Mouse (Mus musculus): ENCODE measurements around the gene Pip4k2a. TPM values are rescaled to one million over a fixed set of nuclear protein-coding genes. Genes with fewer than 3 reads are reported as not detected.

The Pip4k2a gene
- polyA plus RNA-seq, 1 experiment from 2014 or later = 8.1 TPM

DNA sequence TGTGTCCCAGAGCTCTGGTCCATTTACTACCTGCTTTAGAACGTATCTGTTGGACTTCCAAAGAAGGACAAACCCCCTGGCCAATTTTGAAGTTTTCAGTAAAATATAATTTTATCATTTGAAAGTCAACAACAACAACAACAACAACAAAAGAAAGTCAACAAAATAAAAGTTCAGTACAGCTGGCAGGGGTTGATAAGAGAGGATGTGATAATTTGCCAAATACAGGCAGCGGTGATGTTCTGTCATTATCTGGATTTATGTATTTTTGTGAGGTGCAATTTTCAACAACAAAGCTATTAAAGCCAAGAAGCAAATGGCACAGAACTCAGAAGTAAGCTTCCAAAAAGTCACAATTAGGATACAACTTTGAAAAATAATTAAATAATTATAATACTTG, 80.1 kb downstream of the Pip4k2a start:
- Histone ChIP-seq H3K4me3 (no peak overlapping the region), H3K36me3 (no peaks in the 10 kb centered on the region), H3K4me1 (peaks cover 10% of the 10 kb centered on the region; the same call in 1 of the 2 replicates), H3K27ac (no peak overlapping the region), H3K9me3 (no peaks in the 10 kb centered on the region), H3K27me3 (no peaks in the 10 kb centered on the region), H3K9ac (no peak overlapping the region), H3K4me2 (no peak overlapping the region)
- WGBS = 92% methylated on average over 2 of the region's 2 CpGs
- ATAC-seq (ENCODE audit: borderline replicate concordance, extremely low read depth, low FRiP score, low TSS enrichment) = no peak

DNA sequence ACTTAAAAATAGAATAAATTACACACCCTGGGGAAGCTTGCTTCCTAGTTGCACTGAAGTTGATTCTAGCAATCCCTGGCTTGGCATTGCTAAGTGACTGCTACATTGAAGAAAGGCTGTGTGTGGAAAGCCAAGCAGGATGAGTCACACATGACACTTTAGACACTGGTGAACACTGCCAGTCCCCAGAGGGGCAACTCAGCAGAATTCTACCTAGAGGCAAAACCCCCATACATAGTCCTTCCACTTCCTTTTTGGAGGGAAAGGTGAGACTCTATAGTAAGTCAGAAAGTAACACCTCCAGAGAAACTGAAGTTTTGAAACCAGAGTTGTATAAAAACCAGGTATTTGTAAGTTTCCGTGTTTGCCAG, 80.6 kb downstream of the Pip4k2a start:
- no peaks in the 10 kb centered on the region for H3K36me3 ChIP-seq
- ATAC-seq (ENCODE audit: borderline replicate concordance, extremely low read depth, low FRiP score, low TSS enrichment) = no peak
- H3K27ac ChIP-seq = no peak overlapping the region
- no peak overlapping the region for H3K4me3 ChIP-seq
- H3K4me1 ChIP-seq = 0 out of 2 replicates have a peak, but pooled peaks cover 6% of the 10 kb centered on the region
- H3K9me3 ChIP-seq = no peaks in the 10 kb centered on the region
- no peaks in the 10 kb centered on the region for H3K27me3 ChIP-seq
- H3K9ac ChIP-seq = no peak overlapping the region
- no peak overlapping the region for H3K4me2 ChIP-seq
- WGBS = 97% methylated on average over 1 of the region's 1 CpGs

GRCm38 (mm10) chr2:18916615-18917379, 81.1 kb downstream of the Pip4k2a start:
- Histone ChIP-seq H3K9ac (no peak overlapping the region), H3K4me2 (no peak overlapping the region), H3K27ac (no peak overlapping the region), H3K36me3 (no peaks in the 10 kb centered on the region), H3K27me3 (no peaks in the 10 kb centered on the region), H3K4me3 (no peak overlapping the region), H3K9me3 (no peaks in the 10 kb centered on the region), H3K4me1 (0 out of 2 replicates have a peak, but pooled peaks cover 6% of the 10 kb centered on the region)
- no peak for ATAC-seq (ENCODE audit: borderline replicate concordance, extremely low read depth, low FRiP score, low TSS enrichment)
- 78% methylated on average over 14 of the region's 14 CpGs for WGBS

- Histone ChIP-seq H3K9me3 (no peaks in the 10 kb centered on the region), H3K4me3 (no peak overlapping the region), H3K9ac (no peak overlapping the region), H3K27ac (no peak overlapping the region), H3K4me2 (no peak overlapping the region), H3K4me1 (0 out of 2 replicates have a peak, but pooled peaks cover 6% of the 10 kb centered on the region), H3K27me3 (no peaks in the 10 kb centered on the region), H3K36me3 (no peaks in the 10 kb centered on the region)
- 51% methylated on average over 2 of the region's 2 CpGs for WGBS
- no peak for ATAC-seq (ENCODE audit: borderline replicate concordance, extremely low read depth, low FRiP score, low TSS enrichment)
Measured at GRCm38 (mm10) chr2:18916042-18916407, 81.9 kb downstream of the Pip4k2a start.

GRCm38 (mm10) chr2:18915372-18916041, 82.4 kb downstream of the Pip4k2a start:
- H3K4me3 ChIP-seq = no peak overlapping the region
- H3K4me2 ChIP-seq = no peak overlapping the region
- ATAC-seq (ENCODE audit: borderline replicate concordance, extremely low read depth, low FRiP score, low TSS enrichment) = no peak
- H3K27ac ChIP-seq = no peak overlapping the region
- no peaks in the 10 kb centered on the region for H3K9me3 ChIP-seq
- H3K36me3 ChIP-seq = no peaks in the 10 kb centered on the region
- H3K4me1 ChIP-seq = 0 out of 2 replicates have a peak, but pooled peaks cover 6% of the 10 kb centered on the region
- no peak overlapping the region for H3K9ac ChIP-seq
- H3K27me3 ChIP-seq = no peaks in the 10 kb centered on the region
- whole genome bisulfite sequencing = 52% methylated on average over 9 of the region's 9 CpGs

- H3K27ac ChIP-seq = no peak overlapping the region
- no peak overlapping the region for H3K4me2 ChIP-seq
- ATAC-seq (ENCODE audit: borderline replicate concordance, extremely low read depth, low FRiP score, low TSS enrichment) = no peak
- H3K36me3 ChIP-seq = no peaks in the 10 kb centered on the region
- no peaks in the 10 kb centered on the region for H3K9me3 ChIP-seq
- 73% methylated on average over 2 of the region's 2 CpGs for WGBS
- H3K9ac ChIP-seq = no peak overlapping the region
- H3K27me3 ChIP-seq = no peaks in the 10 kb centered on the region
- H3K4me3 ChIP-seq = no peak overlapping the region
- 0 out of 2 replicates have a peak, but pooled peaks cover 6% of the 10 kb centered on the region for H3K4me1 ChIP-seq
Measured at GRCm38 (mm10) chr2:18914750-18915149, 83.2 kb downstream of the Pip4k2a start.

GRCm38 (mm10) chr2:18913642-18914041, 84.3 kb downstream of the Pip4k2a start:
- Histone ChIP-seq H3K36me3 (no peaks in the 10 kb centered on the region), H3K4me2 (no peak overlapping the region), H3K27me3 (no peaks in the 10 kb centered on the region), H3K27ac (no peak overlapping the region), H3K4me1 (0 out of 2 replicates have a peak, but pooled peaks cover 6% of the 10 kb centered on the region), H3K4me3 (no peak overlapping the region), H3K9me3 (no peaks in the 10 kb centered on the region), H3K9ac (no peak overlapping the region)
- ATAC-seq (ENCODE audit: borderline replicate concordance, extremely low read depth, low FRiP score, low TSS enrichment) = no peak
- WGBS = 90% methylated on average over 3 of the region's 3 CpGs

DNA sequence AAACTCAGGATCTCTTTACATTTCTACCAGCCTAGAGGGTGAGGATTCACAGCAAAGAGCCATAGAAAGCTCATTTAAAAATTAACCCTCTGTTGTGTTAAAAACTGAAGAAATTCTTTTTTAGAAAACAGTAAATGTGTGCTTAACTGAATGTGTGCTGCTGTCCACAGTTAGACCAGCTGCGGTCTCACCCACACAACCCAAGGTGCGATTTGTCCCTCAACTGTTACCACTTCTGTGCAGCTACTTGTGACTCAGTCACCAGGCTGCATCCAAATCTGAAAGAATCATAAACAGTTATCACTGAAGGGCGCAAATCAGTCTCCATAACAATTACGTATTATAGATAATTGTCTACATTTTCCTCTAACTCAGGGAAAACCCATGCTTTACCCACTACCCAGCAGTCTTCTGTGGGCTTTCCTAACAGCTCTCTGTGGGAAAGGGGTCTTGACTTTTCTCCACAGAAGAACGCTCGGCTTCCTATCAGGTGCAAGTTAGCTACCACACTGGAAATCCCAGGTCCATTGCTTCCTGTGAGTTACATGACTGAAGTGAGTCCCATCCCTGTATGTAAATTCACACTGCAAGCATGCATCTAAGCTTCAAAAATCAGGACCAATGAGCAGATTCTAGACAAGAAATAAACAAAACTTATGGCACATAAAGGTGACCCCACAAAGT, 86.5 kb downstream of the Pip4k2a start:
- Histone ChIP-seq H3K36me3 (no peaks in the 10 kb centered on the region), H3K9me3 (no peaks in the 10 kb centered on the region), H3K4me2 (no peak overlapping the region), H3K4me1 (peaks cover 10% of the 10 kb centered on the region; the same call in 1 of the 2 replicates), H3K4me3 (no peak overlapping the region), H3K9ac (no peak overlapping the region), H3K27me3 (no peaks in the 10 kb centered on the region), H3K27ac (no peak overlapping the region)
- WGBS = 90% methylated on average over 6 of the region's 6 CpGs
- ATAC-seq (ENCODE audit: borderline replicate concordance, extremely low read depth, low FRiP score, low TSS enrichment) = no peak

DNA sequence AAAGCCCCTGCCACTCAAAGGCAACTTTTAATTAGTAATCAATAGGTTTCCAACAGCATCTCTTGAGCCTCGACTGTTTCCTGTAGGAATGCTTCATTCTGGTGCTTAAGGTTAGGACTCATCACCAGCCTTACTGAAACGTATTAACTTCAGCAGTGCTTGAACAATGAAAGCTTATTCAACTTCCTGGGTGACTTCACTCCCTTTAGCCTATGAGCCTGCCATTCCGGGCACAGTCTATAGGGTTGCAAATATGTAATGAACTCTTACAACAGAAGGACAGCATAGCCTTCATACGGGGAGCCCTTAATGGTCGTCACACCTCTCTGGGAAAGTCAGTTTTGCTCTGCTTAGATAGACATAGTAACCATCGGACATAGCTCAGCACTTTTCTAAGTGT, 87.7 kb downstream of the Pip4k2a start:
- no peak for ATAC-seq (ENCODE audit: borderline replicate concordance, extremely low read depth, low FRiP score, low TSS enrichment)
- Histone ChIP-seq H3K27ac (no peak overlapping the region), H3K4me3 (no peak overlapping the region), H3K9ac (no peak overlapping the region), H3K4me1 (peaks cover 4% of the 10 kb centered on the region; the same call in 1 of the 2 replicates), H3K36me3 (no peaks in the 10 kb centered on the region), H3K4me2 (no peak overlapping the region), H3K9me3 (no peaks in the 10 kb centered on the region), H3K27me3 (no peaks in the 10 kb centered on the region)
- 78% methylated on average over 6 of the region's 6 CpGs for WGBS

DNA sequence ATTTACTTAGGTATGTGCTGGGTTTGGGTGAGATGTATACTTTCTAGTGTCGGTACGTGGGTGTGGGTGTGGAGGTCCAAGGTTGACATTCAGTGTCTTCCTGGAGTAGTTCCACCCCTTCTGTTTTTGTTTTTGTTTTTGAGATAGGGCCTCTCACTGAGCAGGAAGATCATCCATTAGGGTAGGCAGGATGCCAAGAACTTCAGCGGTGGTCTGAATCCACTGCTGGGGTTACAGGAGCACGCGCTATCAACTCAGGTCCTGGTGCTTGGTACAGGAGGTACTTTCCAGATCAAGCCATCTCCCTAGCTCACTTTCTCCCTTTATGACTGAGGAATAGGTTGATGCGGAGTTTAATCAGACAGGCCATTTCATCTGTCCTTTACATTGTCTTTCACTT, 88.2 kb downstream of the Pip4k2a start:
- Histone ChIP-seq H3K4me2 (no peak overlapping the region), H3K9me3 (no peaks in the 10 kb centered on the region), H3K4me1 (peaks cover 4% of the 10 kb centered on the region; the same call in 1 of the 2 replicates), H3K27me3 (no peaks in the 10 kb centered on the region), H3K36me3 (no peaks in the 10 kb centered on the region), H3K9ac (no peak overlapping the region), H3K4me3 (no peak overlapping the region), H3K27ac (no peak overlapping the region)
- no peak for ATAC-seq (ENCODE audit: borderline replicate concordance, extremely low read depth, low FRiP score, low TSS enrichment)
- WGBS = 59% methylated on average over 6 of the region's 6 CpGs

DNA sequence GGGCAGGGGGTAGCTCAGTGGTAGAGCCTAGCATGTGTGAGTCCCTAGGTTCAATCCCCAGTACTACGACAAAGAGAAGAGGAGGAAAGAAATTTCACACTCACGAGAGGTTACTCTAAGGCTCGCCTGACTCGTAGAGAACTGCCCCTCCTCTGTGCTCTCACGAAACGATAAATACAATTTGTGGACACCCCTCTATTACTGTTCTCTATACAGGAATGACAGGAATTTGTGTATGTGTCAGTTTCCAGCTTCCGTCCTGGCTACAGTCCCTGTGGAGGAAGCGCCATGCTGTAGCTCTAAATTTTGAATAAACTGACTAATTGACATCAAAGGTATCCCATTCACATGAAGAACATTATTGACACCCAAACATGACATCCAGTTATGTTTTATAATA, 90.7 kb downstream of the Pip4k2a start:
- WGBS = 48% methylated on average over 8 of the region's 8 CpGs
- Histone ChIP-seq H3K4me1 (peaks cover 4% of the 10 kb centered on the region; the same call in 1 of the 2 replicates), H3K27me3 (no peaks in the 10 kb centered on the region), H3K4me3 (no peak overlapping the region), H3K36me3 (no peaks in the 10 kb centered on the region), H3K9me3 (no peaks in the 10 kb centered on the region), H3K27ac (no peak overlapping the region), H3K9ac (no peak overlapping the region), H3K4me2 (no peak overlapping the region)
- ATAC-seq (ENCODE audit: borderline replicate concordance, extremely low read depth, low FRiP score, low TSS enrichment) = peak; percentile 46; the same call in 1 of the 2 replicates
